Mouse (Mus musculus): ENCODE results near the gene Xirp1. TPM values are rescaled to one million over a fixed set of nuclear protein-coding genes. Genes with fewer than 3 reads are reported as not detected.
"Not testable (repeated sequence)": the region's sequence is repeated elsewhere in the genome, so short reads cannot be mapped to it uniquely, and the experiment has no call there.

Gene Xirp1
- polyA plus RNA-seq, 1 experiment from 2014 or later = 0.21 TPM

DNA sequence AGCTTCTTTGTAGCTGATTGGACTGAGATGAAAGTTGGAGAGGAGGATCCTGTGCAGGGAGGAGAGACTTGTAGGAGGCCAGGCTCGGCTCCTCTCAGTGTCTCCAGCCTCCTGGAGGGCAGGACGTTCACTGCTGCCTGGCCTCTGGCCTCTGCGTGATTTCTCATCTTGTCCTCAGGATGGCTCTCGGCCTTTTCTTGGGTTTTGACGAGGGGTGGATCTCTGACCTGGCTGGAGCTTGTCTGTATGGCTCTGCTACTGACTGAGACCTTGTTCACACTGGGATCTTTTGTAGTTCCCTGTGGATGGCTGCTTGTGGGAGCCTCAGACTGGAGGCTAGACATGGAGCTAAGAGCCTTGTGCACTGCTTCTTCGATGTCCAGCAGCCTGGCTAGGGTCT is 8.6 kb downstream of the Xirp1 start:
- H3K4me1 ChIP-seq (ENCODE audit: insufficient read depth, low read depth, low read length) = no peaks in the 10 kb centered on the region; the same call in 1 of the 2 replicates
- H3K36me3 ChIP-seq (ENCODE audit: insufficient read depth, low read length) = no peaks in the 10 kb centered on the region
- no peak for ATAC-seq
- H3K9me3 ChIP-seq (ENCODE audit: low read length) = no peaks in the 10 kb centered on the region
- H3K9ac ChIP-seq (replicated peaks; ENCODE audit: low read depth) = no peak overlapping the region
- no peak for DNase-seq (ENCODE audit: low spot score)
- no peak overlapping the region for H3K4me2 ChIP-seq (replicated peaks; ENCODE audit: low read depth, low read length)
- WGBS = 53% methylated on average over 6 of the region's 6 CpGs
- no peak overlapping the region for H3K27ac ChIP-seq (ENCODE audit: low read length)
- no peak overlapping the region for H3K4me3 ChIP-seq (ENCODE audit: low read depth, low read length)
- H3K27me3 ChIP-seq (replicated peaks; ENCODE audit: insufficient read depth, low read length) = no peaks in the 10 kb centered on the region
- no peak for TF ChIP-seq EP300 (IDR thresholded peaks at IDR 0.05)
- no peak for TF ChIP-seq CTCF (IDR thresholded peaks at IDR 0.05)

GRCm38 (mm10) chr9:120013251-120013820 is 10.1 kb downstream of the Xirp1 start:
- no peak for ATAC-seq
- no peak overlapping the region for H3K4me3 ChIP-seq (ENCODE audit: low read depth, low read length)
- no peak overlapping the region for H3K4me2 ChIP-seq (replicated peaks; ENCODE audit: low read depth, low read length)
- H3K27ac ChIP-seq (ENCODE audit: low read length) = no peak overlapping the region
- 69% methylated on average over 11 of the region's 11 CpGs for WGBS
- H3K27me3 ChIP-seq (replicated peaks; ENCODE audit: insufficient read depth, low read length) = no peaks in the 10 kb centered on the region
- H3K4me1 ChIP-seq (ENCODE audit: insufficient read depth, low read depth, low read length) = no peaks in the 10 kb centered on the region; the same call in 1 of the 2 replicates
- TF ChIP-seq CTCF (IDR thresholded peaks at IDR 0.05) = no peak
- no peak for TF ChIP-seq EP300 (IDR thresholded peaks at IDR 0.05)
- H3K9me3 ChIP-seq (ENCODE audit: low read length) = no peaks in the 10 kb centered on the region
- no peaks in the 10 kb centered on the region for H3K36me3 ChIP-seq (ENCODE audit: insufficient read depth, low read length)
- no peak overlapping the region for H3K9ac ChIP-seq (replicated peaks; ENCODE audit: low read depth)
- DNase-seq (ENCODE audit: low spot score) = peak; percentile 57

DNA sequence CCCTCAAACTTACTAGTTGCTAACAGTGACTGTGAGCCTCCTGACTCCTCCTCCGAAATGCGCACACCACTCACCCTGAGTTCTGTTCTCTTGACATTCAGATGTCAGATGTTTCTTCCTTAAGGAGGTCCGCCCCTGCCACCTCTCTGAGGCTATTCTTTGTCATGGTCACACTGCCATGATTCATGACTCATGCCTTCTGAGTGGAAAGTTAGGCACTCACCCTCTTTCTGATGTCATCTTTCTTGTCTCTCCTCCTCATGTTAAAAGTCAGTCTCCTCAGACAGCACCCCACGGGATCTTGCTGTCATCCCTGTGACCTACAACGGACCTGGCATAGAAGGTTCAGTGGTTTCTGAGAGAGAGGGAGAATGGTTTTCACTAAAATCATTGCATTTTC is 10.6 kb downstream of the Xirp1 start:
- ATAC-seq (no peak), DNase-seq (ENCODE audit: low spot score) (peak; percentile 47)
- TF ChIP-seq CTCF (IDR thresholded peaks at IDR 0.05) = no peak
- no peak for TF ChIP-seq EP300 (IDR thresholded peaks at IDR 0.05)
- Histone ChIP-seq H3K4me1 (ENCODE audit: insufficient read depth, low read depth, low read length) (no peaks in the 10 kb centered on the region; the same call in 1 of the 2 replicates), H3K4me2 (replicated peaks; ENCODE audit: low read depth, low read length) (no peak overlapping the region), H3K4me3 (ENCODE audit: low read depth, low read length) (no peak overlapping the region), H3K27ac (ENCODE audit: low read length) (no peak overlapping the region), H3K9me3 (ENCODE audit: low read length) (no peaks in the 10 kb centered on the region), H3K27me3 (replicated peaks; ENCODE audit: insufficient read depth, low read length) (no peaks in the 10 kb centered on the region), H3K9ac (replicated peaks; ENCODE audit: low read depth) (no peak overlapping the region), H3K36me3 (ENCODE audit: insufficient read depth, low read length) (no peaks in the 10 kb centered on the region)
- 81% methylated on average over 5 of the region's 5 CpGs for WGBS

DNA sequence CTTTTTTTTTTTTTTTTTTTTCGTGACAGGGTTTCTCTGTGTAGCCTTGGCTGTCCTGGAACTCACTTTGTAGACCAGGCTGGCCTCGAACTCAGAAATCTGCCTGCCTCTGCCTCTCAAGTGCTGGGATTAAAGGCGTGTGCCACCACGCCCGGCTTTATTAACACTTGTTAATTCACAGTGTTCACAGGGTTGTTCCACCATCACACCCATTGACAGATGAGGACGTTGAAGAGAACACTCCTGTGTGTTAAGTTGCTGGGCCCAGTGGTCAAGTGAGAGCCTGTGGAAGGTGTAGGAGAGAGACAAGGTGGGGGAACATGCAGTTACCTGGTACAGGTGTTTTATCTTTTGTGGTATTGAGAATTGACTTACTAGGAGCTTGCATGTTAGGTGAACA is 11.2 kb downstream of the Xirp1 start:
- H3K4me1 ChIP-seq (ENCODE audit: insufficient read depth, low read depth, low read length); H3K4me3 ChIP-seq (ENCODE audit: low read depth, low read length); DNase-seq (ENCODE audit: low spot score); H3K27me3 ChIP-seq (replicated peaks; ENCODE audit: insufficient read depth, low read length); ATAC-seq; H3K9ac ChIP-seq (replicated peaks; ENCODE audit: low read depth); H3K36me3 ChIP-seq (ENCODE audit: insufficient read depth, low read length); H3K9me3 ChIP-seq (ENCODE audit: low read length); H3K4me2 ChIP-seq (replicated peaks; ENCODE audit: low read depth, low read length): not testable (repeated sequence)
- 76% methylated on average over 6 of the region's 6 CpGs for WGBS
- H3K27ac ChIP-seq (ENCODE audit: low read length) = peak overlapping the region; percentile 82; the same call in 1 of the 2 replicates

DNA sequence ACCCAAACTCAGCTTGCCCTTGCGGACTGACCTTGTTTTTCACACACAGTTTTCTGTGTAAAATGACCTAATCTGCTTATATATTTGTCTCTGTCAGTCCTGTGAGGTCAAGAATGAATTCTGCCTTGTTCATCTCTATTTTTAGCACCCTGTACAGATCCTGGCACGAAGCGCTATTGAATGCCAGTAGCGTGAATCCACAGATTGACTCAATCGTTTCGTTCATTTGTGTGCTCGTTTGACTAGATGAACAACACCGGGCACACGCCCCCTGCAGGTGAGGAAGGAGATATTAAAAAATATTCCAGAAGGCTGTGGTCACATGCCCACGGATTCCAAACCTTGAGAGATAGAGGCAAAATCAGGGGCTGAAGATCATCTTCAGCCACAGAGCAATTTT is 11.9 kb downstream of the Xirp1 start:
- TF ChIP-seq CTCF (IDR thresholded peaks at IDR 0.05) (peak; percentile 77), EP300 (IDR thresholded peaks at IDR 0.05) (peak; percentile 88; the same call in 1 of the 2 replicates)
- H3K4me2 ChIP-seq (replicated peaks; ENCODE audit: low read depth, low read length) = peak overlapping the region; percentile 70
- H3K9me3 ChIP-seq (ENCODE audit: low read length) = no peaks in the 10 kb centered on the region
- H3K4me3 ChIP-seq (ENCODE audit: low read depth, low read length) = peak overlapping the region; percentile 31
- H3K36me3 ChIP-seq (ENCODE audit: insufficient read depth, low read length) = no peaks in the 10 kb centered on the region
- H3K27ac ChIP-seq (ENCODE audit: low read length) = peak overlapping the region; percentile 82
- no peaks in the 10 kb centered on the region for H3K27me3 ChIP-seq (replicated peaks; ENCODE audit: insufficient read depth, low read length)
- no peak overlapping the region for H3K9ac ChIP-seq (replicated peaks; ENCODE audit: low read depth)
- ATAC-seq (peak; percentile 78), DNase-seq (ENCODE audit: low spot score) (peak; percentile 97)
- under 1% methylated on average over 10 of the region's 10 CpGs for WGBS
- no peaks in the 10 kb centered on the region; the same call in 1 of the 2 replicates for H3K4me1 ChIP-seq (ENCODE audit: insufficient read depth, low read depth, low read length)

DNA sequence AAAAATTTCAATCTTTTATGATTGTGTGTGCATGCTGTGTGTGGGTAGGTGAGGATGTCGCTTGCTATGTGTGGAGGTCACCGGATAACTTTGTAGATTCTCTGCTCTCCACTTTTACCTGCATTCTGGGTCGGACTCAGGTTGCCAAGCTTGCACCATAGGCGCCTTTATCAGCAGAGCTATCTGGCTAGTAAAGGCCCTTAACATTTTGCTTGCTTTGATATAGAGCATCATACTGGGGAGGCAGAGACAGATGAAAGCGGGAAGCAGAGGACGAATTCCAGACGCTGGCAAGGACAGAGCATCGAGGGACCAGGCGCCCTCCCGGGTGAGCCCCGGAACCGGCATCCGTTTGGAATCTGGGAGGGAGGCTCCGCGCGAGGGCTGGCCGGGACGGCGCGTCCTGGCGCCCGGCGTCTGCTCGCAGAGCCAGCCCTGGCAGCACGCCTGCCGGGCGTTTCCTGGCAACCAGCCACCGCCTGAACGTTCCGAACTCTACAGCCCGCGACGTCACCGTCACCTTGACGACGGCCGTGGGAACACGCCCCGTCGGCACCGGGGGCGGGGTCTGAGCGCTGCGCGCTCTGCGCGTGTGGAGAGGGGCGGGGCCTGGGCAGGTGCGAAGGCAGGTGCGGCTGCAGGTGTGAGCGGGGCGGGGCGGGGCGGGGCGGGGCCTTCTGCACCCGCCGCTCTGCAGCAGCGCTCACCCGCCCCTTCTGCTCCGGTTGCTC is 12.5 kb downstream of the Xirp1 start:
- Histone ChIP-seq H3K4me2 (replicated peaks; ENCODE audit: low read depth, low read length) (peak overlapping the region; percentile 70), H3K27ac (ENCODE audit: low read length) (peak overlapping the region; percentile 82), H3K9me3 (ENCODE audit: low read length) (no peaks in the 10 kb centered on the region), H3K4me1 (ENCODE audit: insufficient read depth, low read depth, low read length) (no peaks in the 10 kb centered on the region; the same call in 1 of the 2 replicates), H3K9ac (replicated peaks; ENCODE audit: low read depth) (no peak overlapping the region), H3K27me3 (replicated peaks; ENCODE audit: insufficient read depth, low read length) (no peaks in the 10 kb centered on the region), H3K4me3 (ENCODE audit: low read depth, low read length) (peak overlapping the region; percentile 31), H3K36me3 (ENCODE audit: insufficient read depth, low read length) (no peaks in the 10 kb centered on the region)
- WGBS = 2% methylated on average over 47 of the region's 60 CpGs
- TF ChIP-seq CTCF (IDR thresholded peaks at IDR 0.05) = 0 out of 2 replicates have a peak, but pooled peaks have one; percentile 12
- TF ChIP-seq EP300 (IDR thresholded peaks at IDR 0.05) = peak; percentile 41; the same call in 1 of the 2 replicates
- ATAC-seq = peak; percentile 93
- peak; percentile 96 for DNase-seq (ENCODE audit: low spot score)
